Mouse (Mus musculus) kidney, adult 11 months (tissue): Measurements from ENCODE around the gene D230025D16Rik.

ENCODE experiments used
- DNase-seq: peaks from one replicate; pipeline ENCODE4 v3.0.0; 2022

D230025D16Rik gene

GRCm38 (mm10) chr8:105269075-105269458 is 44.1 kb downstream of the D230025D16Rik start:
- no peak for DNase-seq

- peak; percentile 72 for DNase-seq
These were observed 44.6 kb downstream of the D230025D16Rik start, which contains the start of gene Hsf4 for GRCm38 (mm10) chr8:105269461-105269947. TSS of gene Hsf4 (plus strand) at chr8:105269801.

- no peak for DNase-seq
These were observed 45.4 kb downstream of the D230025D16Rik start for GRCm38 (mm10) chr8:105270101-105270915.

GRCm38 (mm10) chr8:105270916-105271186 is 45.9 kb downstream of the D230025D16Rik start:
- DNase-seq = no peak

- DNase-seq = peak; percentile 10
These were observed 50.4 kb downstream of the D230025D16Rik start for GRCm38 (mm10) chr8:105275387-105275786.

- no peak for DNase-seq
These were observed 50.9 kb downstream of the D230025D16Rik start, which contains the start of gene Nol3 for GRCm38 (mm10) chr8:105275840-105276239. TSS of gene Nol3 (plus strand) at chr8:105276140.

GRCm38 (mm10) chr8:105276292-105277120 is 51.6 kb downstream of the D230025D16Rik start:
- DNase-seq = peak; percentile 23

- peak; percentile 94 for DNase-seq
These were observed 54.0 kb downstream of the D230025D16Rik start for GRCm38 (mm10) chr8:105278911-105279334.

GRCm38 (mm10) chr8:105280567-105280966 is 55.6 kb downstream of the D230025D16Rik start:
- DNase-seq = no peak

- DNase-seq = no peak
These were observed 56.9 kb downstream of the D230025D16Rik start for GRCm38 (mm10) chr8:105281821-105282220.

GRCm38 (mm10) chr8:105282239-105282638 is 57.3 kb downstream of the D230025D16Rik start:
- DNase-seq = no peak

- DNase-seq = peak; percentile 30
These were observed 58.1 kb downstream of the D230025D16Rik start for GRCm38 (mm10) chr8:105283074-105283473.

- no peak for DNase-seq
These were observed 60.6 kb downstream of the D230025D16Rik start for GRCm38 (mm10) chr8:105285514-105285913.

GRCm38 (mm10) chr8:105286907-105287306 is 62.0 kb downstream of the D230025D16Rik start:
- DNase-seq = no peak

GRCm38 (mm10) chr8:105288231-105288630 is 63.3 kb downstream of the D230025D16Rik start:
- DNase-seq = no peak

- peak; percentile 85 for DNase-seq
These were observed 64.2 kb downstream of the D230025D16Rik start for GRCm38 (mm10) chr8:105288958-105289732.

- DNase-seq = peak; percentile 27
These were observed 65.0 kb downstream of the D230025D16Rik start, which contains the start of gene 4931428F04Rik for GRCm38 (mm10) chr8:105289805-105290460. TSS of gene 4931428F04Rik (minus strand) at chr8:105289864.

- peak; percentile 80 for DNase-seq
These were observed 65.8 kb downstream of the D230025D16Rik start for GRCm38 (mm10) chr8:105290554-105291314.

- peak; percentile 12 for DNase-seq
These were observed 66.4 kb downstream of the D230025D16Rik start for GRCm38 (mm10) chr8:105291364-105291763.

- peak; percentile 4 for DNase-seq
These were observed 66.9 kb downstream of the D230025D16Rik start for GRCm38 (mm10) chr8:105291802-105292201.

- no peak for DNase-seq
These were observed 67.5 kb downstream of the D230025D16Rik start for GRCm38 (mm10) chr8:105292471-105292870.
